Mouse (Mus musculus): Measurements from ENCODE around the gene Il4i1.

The Il4i1 gene

DNA sequence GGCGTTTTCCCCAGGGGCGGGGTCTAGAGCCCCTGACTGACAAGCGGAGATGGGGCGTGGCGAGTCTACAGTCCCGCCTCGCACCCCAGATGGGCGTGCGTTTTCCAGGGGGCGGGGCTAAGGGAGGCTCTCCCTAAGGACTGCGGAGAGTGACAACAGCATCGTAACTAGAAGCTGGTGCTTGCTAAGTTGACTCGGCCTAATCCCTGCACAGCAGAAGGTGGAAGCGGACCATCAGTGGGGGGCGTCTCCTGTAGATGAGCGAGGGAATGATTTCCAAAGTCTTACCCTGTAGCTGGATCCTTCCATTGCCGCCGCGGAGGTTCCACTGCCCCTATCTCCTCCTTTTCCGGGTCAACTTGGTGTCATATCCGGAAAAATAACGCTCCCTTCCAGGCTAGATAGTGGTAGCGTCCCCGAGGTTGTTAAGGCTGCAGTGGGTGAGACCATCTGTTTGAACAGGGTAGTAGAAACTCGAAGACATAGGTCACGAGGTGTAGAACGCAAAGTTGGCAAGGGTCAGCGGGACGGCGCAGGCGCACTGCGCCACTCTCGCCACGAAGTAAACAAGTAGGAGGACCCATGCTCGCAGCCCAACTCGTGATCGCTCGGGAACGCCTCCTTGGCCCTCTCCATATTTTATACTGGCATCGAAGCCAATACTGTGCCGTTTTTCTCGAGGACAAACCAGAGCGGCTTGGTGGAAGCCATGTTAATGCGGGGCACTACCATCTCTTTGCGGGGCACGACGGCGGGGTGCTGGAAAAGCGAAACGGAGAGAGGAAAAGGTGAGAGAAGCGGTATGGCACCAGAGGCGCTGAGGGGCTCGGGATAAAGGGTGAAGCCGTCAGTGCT is 32.6 kb downstream of the Il4i1 start, which contains the start of the genes Akt1s1 and Tbc1d17:
Gene Akt1s1 (plus strand): TSS at position 431 of the 855 bp plus-strand sequence.
Gene Tbc1d17 (minus strand): TSS at position 519 of the 855 bp plus-strand sequence.
- peak; percentile 90 for DNase-seq (ENCODE audit: low read depth, low spot score)

DNA sequence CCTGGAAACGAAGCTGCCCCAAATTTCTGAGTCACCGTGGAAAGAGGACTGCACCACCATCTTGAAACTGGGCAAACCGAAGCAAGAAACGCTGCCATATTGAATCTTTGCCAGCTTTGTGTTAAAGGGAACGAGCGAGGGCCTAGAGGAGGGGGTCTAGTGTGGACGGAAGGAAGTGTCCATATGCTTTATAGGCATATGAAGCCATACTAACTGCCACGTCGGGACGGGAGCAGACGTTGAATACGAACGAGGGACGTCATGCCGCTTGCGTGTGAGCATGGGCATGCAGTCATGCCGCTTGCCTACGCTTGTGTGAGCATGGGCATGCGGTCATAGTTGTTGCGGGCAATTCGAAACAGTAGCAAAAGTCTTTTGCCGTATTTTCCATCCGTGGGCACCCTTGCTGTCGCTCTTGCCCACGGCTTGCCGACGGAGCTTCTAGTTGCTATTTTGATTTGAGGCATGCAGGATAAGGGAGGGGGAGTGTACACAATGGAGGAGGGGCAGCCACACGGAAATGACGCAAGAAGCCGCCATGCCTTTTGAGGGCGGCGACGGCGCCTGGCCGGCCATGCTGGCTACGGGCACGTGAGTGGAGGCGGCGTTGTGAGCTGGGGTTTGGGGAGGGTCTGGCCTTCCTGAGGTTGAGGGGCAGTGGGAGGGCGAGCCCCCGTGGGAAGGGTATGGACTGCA is 33.4 kb downstream of the Il4i1 start:
- peak; percentile 79 for DNase-seq (ENCODE audit: low read depth, low spot score)

DNA sequence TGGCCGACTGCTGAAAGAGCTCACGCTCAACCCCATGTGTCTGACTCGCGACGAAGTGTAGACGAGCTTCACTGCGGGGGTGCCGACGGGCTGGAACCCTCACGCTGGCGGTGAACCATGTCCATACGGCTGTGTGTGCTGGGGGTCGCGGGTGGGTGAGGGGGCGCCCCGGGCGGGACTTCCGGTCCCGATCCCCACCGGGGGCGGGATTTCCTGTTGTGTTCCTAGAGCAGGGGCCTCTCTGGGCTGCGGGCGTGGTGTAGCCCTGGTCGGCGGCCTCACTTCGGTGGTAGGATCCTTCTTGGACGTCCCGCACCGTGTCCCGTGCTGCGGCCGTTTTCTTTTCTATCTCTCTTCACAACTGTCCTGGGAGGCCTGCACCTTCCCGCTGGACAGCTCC is 34.0 kb downstream of the Il4i1 start:
- peak; percentile 50 for DNase-seq (ENCODE audit: low read depth, low spot score)

DNA sequence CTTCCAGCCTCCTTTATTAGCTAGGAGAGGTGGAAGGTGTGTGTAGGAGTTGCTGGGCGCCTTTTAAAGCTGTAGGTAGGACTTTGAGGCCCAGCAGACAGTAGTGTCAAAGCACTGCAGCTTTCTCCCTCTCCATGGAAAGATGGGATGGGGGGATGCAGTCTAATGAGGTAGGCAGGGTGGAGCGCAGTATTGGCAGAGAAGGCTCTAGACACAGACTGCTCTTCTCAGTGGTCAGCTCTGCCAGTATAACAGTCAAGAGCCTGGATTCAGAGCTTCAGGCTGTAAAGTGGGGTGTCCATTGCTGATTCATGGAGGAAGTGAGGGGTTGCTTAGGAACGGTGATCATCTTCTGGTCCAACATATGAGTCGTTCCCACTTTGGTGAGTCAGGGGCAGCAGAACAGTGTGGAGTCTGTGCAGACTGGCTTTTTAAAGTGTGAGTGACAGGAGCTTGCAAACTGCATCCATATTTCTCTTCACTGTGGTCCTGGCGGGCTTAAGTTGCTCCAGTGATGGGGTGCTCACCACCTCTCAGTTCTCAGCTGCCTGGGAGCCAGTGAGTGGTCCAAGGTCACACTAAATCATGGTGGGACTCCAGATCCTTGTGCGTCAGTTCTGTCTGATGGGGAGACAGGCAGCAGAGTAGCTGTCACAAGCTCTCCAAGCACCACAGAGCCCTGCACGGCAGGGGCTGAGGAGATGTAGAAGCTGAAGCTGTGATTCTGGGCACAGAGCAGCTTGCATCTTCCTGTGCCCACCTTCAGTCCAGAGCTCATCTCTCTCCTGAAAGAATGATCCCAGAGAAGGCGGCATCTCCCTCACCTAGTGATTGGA is 34.8 kb downstream of the Il4i1 start:
- no peak for DNase-seq (ENCODE audit: low read depth, low spot score)

DNA sequence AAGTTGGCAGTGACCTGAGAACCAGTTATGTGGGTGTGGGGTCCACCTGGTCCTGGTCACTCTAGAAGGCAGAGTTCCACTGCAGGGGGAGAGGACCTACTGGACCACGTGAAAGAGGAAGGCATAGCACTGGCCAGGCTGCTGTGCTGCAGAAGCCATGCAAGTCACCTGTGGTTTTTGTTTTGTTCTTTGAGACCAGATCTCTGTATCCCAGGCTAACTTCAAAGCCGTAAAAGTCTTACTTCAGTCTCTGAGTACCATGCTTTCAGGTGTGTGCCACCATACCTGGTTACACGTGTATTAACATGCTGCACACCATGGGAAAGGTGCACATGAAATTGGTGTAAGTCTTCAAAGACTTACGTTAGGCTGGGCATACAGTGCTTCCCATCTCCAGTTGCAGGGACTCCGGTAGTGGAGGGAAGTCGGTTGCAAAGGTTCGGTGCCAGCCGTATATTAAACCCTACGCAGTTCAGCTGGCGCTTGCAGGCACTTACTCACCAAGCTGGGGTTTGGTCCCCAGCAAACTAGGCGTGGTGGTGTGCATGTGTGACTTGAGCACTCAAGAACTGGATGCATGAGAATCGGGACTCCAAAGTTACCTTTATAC is 35.5 kb downstream of the Il4i1 start:
- no peak for DNase-seq (ENCODE audit: low read depth, low spot score)

DNA sequence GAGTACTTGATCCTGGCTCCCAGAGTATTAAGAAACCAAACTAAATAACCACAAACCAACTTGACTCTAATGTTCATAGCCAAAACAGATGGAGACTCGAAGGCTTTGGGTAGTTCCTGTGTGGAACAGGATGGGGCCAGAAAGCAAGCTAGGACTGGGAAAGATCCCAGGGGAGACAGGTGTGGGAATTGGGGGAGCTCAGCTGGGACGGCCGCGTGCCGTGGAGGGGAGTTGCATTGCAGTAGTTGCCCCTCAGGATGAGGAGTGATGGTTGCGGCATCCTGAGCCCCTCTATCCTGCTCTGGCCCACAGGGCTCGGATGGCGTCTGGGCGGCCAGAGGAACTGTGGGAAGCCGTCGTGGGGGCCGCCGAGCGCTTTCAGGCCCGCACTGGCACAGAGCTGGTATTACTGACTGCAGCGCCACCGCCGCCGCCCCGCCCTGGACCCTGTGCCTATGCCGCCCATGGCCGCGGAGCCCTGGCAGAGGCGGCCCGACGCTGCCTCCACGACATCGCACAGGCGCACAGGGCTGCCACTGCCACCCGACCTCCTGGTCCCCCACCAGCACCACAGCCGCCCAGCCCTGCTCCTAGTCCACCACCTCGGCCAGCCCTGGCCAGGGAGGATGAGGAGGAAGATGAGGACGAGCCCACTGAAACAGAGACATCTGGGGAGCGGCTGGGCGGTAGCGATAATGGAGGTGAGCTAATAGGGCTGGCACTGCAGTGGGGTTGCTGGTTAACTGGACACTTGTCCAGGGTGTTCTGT is 36.3 kb downstream of the Il4i1 start:
- DNase-seq (ENCODE audit: low read depth, low spot score): no peak

DNA sequence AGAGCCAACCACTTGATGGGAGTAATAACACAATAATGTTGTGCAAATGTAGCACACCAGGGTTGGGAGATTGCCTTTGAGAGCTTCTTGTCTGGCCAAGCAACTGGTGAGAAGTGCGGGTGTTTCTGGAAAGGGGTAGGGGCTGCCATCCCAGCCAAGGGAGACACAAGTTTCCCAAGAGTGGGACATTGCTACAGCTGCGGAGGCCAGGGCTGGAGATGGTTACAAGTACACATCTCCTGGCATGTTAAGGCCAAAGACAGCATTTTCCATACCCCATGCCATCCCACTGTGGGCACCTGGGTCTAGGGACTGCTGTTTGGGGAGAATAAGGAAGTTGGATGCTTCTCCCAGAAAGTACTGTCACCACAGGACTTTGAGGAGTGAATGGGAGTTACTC is 36.9 kb downstream of the Il4i1 start:
- no peak for DNase-seq (ENCODE audit: low read depth, low spot score)

DNA sequence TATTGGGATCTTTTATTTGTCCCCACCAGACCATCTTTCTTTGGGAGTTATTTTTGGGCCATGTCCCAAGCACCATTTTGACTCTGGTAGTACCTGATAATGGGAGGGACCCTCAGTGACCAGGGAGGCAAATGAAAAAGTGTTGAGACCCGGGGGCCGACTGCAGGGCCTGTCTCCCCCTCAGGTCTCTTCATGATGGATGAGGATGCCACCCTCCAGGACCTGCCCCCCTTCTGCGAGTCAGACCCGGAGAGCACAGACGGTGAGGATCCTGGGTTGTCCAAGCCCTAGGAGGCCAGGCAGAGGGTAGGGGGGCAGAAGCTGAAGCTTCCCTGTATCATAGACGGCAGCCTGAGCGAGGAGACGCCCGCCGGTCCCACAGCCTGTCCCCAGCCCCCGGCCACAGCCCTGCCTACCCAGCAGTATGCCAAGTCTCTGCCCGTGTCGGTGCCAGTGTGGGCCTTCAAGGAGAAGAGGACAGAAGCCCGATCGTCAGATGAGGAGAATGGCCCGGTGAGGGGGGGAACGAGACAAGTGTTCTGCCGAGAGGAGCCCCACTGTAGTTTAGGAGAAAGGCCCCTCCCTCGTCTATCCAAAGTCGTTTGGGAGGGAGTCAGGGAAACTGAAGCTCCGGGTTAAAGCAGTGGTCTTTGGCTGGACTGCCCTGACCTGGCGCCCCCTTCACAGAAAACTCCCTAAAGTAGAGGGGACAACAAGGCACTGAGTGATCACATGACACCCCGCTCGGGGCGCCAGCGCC is 37.6 kb downstream of the Il4i1 start:
- no peak for DNase-seq (ENCODE audit: low read depth, low spot score)

DNA sequence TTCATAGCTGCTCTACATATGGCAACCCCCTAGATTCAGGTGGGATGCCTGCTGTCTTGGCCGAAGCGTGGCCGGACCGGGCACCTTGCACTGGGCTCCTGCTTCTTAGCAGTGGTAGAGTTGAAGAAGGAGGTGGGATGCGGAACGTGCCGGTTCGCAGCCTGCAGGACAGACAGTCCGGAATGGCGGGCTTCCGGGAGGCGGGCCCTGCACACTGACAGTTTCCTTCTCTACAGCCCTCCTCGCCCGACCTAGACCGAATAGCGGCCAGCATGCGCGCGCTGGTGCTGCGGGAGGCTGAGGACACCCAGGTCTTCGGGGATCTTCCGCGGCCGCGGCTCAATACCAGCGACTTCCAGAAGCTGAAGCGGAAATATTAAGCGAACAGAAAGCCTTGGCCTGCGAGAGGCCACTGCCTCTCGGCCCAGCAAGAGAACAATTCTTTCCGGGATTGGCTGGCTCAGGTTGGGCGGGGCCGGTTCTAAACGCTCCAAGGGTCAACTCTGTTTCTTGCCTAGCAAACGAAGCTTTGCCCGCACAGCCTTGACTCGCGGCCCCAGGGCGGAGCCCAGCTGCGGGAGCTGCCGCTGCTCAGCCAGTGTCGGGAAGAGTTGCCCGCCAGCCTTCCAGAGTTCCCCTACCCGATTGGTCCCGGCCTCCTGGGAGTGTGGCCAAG is 38.3 kb downstream of the Il4i1 start:
- DNase-seq (ENCODE audit: low read depth, low spot score): peak; percentile 79

DNA sequence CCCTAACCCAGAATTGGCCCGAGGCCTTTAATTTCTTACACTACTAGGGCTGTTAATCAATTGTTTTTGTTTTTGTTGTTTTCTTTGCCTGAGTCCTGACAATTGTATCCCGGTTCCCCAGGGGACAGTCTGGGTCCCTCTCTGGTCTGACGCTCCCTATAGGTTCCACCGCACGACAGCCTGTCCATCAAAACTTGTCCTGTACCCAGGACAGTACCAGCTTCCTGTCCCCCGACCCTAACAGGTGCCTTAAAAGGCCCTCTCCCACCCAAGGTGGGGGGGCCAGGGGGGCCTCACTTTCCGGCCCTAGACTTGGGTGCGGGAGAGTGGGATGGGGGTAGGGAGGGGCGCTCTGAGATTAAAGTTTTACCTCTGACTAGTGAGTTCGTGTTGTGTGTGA is 38.8 kb downstream of the Il4i1 start:
- DNase-seq (ENCODE audit: low read depth, low spot score): no peak

DNA sequence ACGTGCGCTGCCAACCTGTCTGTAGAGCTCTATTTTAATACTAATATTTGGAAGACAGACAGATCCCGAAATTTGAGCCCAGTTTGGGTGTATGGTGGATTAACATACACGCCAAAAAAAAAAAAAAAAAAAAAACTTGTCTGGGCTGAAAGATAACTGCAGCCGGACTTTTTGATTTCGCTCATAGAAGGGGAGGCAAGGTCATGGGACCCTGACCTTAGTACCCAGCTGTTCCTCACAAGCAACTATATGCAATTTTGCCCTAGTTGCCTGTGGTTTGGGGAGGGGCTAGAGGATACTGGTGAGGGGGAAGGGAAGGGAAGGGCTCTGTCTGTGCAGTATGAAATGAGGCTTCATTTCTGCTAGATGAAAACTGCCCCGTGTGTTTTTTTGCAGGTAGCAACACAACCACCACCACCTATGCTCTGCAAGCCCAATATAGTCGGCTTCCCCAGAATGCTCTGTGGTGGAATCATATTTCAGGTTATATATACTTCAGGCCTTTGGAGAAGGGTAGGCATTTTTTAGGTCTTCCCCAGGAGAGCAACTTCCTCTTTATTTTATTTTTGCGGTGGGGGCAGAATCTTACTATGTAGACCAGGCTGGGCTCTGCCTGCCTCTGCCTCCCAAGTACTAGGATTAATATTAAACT is 40.2 kb downstream of the Il4i1 start:
- peak; percentile 24 for DNase-seq (ENCODE audit: low read depth, low spot score)

DNA sequence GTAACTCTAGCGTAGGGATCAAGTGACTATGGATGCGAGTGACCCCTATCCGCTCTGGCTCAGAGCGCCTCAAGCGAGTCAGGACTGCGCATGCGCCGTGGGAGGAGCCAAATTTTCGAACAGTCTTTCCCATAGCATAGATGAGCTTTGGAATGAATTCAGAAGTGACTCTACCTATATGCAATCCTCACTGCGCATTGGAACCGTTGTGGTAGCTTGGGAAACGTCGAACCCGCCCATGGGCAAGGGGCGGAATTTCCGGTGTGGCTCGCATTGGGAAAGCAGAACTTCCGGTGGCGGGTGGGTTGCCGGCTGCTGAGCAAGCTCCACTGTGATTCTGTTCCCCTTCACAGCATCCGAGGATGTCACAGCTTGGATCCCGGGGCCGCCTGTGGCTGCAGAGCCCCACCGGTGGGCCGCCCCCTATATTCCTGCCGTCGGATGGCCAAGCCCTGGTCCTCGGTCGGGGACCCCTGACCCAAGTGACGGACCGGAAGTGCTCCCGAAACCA is 40.9 kb downstream of the Il4i1 start, which contains the start of gene Pnkp:
Gene Pnkp (plus strand): TSS at position 98 of the 511 bp plus-strand sequence.
- peak; percentile 82 for DNase-seq (ENCODE audit: low read depth, low spot score)

DNA sequence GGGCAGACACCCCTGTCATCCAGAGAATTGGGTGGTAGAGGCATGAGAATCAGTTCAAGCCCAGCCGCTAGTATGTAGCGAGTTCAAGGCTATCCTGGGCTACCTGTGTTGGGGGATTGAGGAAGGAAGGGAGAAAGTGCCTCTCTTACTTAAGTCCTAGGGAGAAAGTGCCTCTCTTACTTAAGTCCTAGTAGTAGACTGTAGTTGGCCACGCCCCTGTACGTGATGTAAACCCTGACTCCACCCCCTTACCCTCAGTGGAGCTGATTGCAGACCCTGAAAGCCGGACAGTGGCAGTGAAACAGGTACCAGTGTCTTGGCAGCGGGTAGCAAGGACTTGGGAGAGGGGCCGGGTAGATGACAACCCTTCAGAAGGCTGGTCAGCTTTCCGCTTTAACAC is 41.7 kb downstream of the Il4i1 start:
- DNase-seq (ENCODE audit: low read depth, low spot score): peak; percentile 77

DNA sequence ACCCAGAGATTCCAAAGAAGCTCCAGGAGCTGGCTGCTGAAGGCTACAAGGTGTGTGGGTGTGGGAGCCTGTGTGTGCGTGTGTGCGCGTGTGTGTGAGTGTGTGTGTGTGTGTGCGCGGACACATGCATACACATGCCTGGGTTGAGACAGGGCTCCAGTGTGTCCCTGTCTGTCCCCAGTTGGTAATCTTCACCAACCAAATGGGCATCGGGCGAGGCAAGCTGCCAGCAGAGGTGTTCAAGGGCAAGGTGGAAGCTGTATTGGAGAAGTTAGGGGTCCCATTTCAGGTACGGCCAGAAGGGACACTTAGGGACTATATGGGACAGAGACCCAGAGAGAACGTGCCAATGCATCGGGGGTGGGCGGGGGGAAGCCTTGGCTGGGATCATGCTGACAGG is 43.7 kb downstream of the Il4i1 start:
- no peak for DNase-seq (ENCODE audit: low read depth, low spot score)

DNA sequence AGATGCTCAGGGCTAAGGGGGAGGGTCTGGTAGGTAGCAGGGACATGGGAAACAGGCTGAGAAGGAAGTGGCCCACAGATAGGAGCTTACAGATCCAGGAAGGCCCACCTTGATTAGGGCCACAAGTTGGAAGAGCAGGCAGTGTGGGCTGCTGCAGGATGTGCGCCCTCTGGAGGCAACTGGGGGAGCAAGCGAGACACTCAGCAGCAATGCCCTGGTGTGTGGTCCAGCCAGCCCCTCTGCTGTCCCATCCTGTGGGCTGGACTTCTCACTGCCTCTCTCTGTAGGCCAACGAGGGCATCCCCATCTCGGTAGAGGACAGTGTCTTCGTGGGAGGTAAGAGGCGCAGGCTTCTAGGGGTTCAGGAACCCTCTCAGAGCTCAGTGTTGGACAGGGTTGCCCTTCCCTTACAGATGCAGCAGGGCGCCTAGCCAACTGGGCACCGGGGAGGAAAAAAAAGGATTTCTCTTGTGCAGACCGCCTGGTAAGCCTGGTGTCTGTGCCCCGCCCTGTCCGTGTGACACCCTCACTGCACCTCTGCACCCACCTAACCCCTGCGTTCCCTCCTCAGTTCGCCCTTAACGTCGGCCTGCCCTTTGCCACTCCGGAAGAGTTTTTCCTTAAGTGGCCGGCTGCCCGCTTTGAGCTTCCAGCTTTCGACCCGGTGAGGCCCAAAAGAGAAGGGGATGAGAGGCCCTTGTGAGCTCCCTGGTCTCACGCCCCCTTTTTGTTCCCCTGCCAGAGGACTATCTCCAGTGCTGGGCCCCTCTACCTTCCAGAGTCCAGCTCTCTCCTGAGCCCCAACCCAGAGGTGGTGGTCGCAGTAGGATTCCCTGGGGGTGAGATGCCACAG is 44.6 kb downstream of the Il4i1 start:
- peak; percentile 41 for DNase-seq (ENCODE audit: low read depth, low spot score)

DNA sequence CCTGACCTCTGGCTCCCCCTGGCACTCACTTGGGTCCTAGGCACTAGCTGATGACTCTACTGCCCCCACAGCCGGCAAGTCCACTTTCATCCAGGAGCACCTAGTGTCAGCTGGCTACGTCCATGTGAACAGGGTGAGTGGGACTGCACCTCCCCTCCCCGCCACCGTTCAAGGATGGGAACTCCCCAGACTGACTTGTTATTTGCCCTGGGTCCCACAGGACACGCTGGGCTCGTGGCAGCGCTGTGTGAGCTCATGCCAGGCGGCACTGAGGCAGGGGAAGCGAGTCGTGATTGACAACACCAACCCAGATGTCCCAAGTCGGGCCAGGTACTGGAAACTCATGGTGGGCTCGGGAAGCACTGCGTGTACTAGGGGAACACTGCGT is 45.2 kb downstream of the Il4i1 start:
- no peak for DNase-seq (ENCODE audit: low read depth, low spot score)

DNA sequence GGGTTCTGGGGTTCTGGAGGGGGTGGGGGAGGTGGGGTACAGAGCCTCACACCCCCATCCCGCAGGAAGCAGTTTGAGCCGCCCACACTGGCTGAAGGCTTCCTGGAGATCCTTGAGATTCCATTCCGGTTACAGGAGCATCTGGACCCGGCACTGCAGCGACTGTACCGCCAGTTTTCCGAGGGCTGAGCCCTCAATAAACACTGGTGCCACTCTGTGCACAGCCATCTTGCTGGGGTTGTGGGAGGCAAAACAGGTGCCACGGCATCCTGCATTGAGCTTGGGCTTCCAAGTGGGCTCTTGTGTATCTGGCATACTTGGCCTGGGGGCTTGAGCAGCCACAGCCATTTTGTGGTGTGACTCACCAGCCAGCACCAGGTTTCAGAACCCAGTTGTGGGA is 46.2 kb downstream of the Il4i1 start:
- DNase-seq (ENCODE audit: low read depth, low spot score): no peak

DNA sequence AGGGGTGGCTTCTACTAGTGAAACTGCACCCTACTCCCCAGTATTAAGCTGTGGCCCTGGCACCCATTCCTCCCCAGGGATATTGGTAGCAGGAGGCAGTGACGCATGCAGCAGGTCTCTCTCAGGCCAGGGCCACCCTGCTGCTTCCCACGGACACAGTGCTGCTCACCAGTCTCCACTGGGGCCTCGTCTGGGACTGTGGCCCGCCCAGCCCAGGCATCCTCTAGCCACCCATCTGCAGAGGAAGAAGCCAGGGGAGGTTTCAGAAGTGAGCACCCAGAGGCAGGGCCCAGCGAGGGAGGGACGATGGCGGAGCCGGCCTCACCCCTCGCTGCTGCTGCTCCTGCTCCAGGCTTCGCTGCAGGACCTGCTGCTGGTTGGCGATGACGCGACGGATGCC is 47.0 kb downstream of the Il4i1 start:
- no peak for DNase-seq (ENCODE audit: low read depth, low spot score)
